Mouse (Mus musculus) liver, embryonic 14.5 days (tissue): ENCODE data around the gene Furin.

ENCODE experiments used
- CTCF ChIP-seq: IDR thresholded peaks from 2 replicates; pipeline ENCODE4 v1.5.1; 2016; ENCODE audit warnings: antibody characterized with exemption, low read depth, control low read depth
- EP300 ChIP-seq: IDR thresholded peaks from 2 replicates; pipeline ENCODE4 v1.6.1; 2016; ENCODE audit warnings: antibody characterized with exemption, low read depth

GRCm38 (mm10) chr7:80339793-80340628, 65.2 kb downstream of the Furin start:
- TF ChIP-seq CTCF (peak; percentile 95), EP300 (no peak)
